Mouse (Mus musculus) kidney, adult 2 months (tissue): ENCODE data around the gene E2f7. TPM values are rescaled to one million over a fixed set of nuclear protein-coding genes. Genes with fewer than 3 reads are reported as not detected.

Experiments
- DNase-seq: peaks from one replicate; pipeline ENCODE4 v3.0.0; 2021
- H3K27ac ChIP-seq: fragments of 200-500 bp; 2 replicates; pipeline ENCODE4 v1.5.1; 2012; ENCODE audit warnings: low read depth, low read length, control low read depth, inconsistent platforms; ENCODE audit not compliant: insufficient read depth
- H3K27me3 ChIP-seq: fragments of 200-500 bp; replicated peaks from 2 replicates; pipeline ENCODE4 v1.6.1; 2012; ENCODE audit warnings: mild to moderate bottlenecking, moderate library complexity, low read length, inconsistent platforms; ENCODE audit not compliant: control insufficient read depth, insufficient read depth
- H3K36me3 ChIP-seq: fragments of 200-500 bp; 2 replicates; pipeline ENCODE4 v1.6.1; 2012; ENCODE audit warnings: mild to moderate bottlenecking, moderate library complexity, low read length, inconsistent platforms; ENCODE audit not compliant: control insufficient read depth, insufficient read depth
- H3K4me1 ChIP-seq: fragments of 200-500 bp; 2 replicates; pipeline ENCODE4 v1.6.1; 2011; ENCODE audit warnings: low read length; ENCODE audit not compliant: control insufficient read depth, insufficient read depth
- H3K4me3 ChIP-seq: fragments of 200-500 bp; 2 replicates; pipeline ENCODE4 v1.5.1; 2011; ENCODE audit warnings: mild to moderate bottlenecking, low read depth, low read length, control low read depth; ENCODE audit not compliant: insufficient read depth
- CTCF ChIP-seq: fragments of 200-500 bp; conservative IDR thresholded peaks from 2 replicates; pipeline ENCODE4 v1.5.1; 2011; ENCODE audit warnings: low read depth, mild to moderate bottlenecking, control low read depth, low read length, moderate library complexity, mixed read lengths; ENCODE audit not compliant: insufficient read depth, insufficient read length
- POLR2A ChIP-seq: fragments of 200-500 bp; IDR thresholded peaks from one replicate; pipeline ENCODE4 v1.6.1; 2011; ENCODE audit warnings: low read depth, low read length, control low read depth
- WGBS: fragments of 180-500 bp; shearing (Covaris S2); methylation state at CpG from one replicate; pipeline ENCODE4 v1.1.7; 2018; 5-methylcytosine and 5-hydroxymethylcytosine counted together
- polyA plus RNA-seq: library from polyadenylated mRNA; depleted of rRNA; stranded (reverse); fragments of >200 nt; gene quantifications from 2 replicates; pipeline ENCODE4 v1.2.3, GENCODE M21; 2012; rRNA removed

The E2f7 gene
- 0.09 and 0.31 TPM in 2 replicates for polyA plus RNA-seq

DNA sequence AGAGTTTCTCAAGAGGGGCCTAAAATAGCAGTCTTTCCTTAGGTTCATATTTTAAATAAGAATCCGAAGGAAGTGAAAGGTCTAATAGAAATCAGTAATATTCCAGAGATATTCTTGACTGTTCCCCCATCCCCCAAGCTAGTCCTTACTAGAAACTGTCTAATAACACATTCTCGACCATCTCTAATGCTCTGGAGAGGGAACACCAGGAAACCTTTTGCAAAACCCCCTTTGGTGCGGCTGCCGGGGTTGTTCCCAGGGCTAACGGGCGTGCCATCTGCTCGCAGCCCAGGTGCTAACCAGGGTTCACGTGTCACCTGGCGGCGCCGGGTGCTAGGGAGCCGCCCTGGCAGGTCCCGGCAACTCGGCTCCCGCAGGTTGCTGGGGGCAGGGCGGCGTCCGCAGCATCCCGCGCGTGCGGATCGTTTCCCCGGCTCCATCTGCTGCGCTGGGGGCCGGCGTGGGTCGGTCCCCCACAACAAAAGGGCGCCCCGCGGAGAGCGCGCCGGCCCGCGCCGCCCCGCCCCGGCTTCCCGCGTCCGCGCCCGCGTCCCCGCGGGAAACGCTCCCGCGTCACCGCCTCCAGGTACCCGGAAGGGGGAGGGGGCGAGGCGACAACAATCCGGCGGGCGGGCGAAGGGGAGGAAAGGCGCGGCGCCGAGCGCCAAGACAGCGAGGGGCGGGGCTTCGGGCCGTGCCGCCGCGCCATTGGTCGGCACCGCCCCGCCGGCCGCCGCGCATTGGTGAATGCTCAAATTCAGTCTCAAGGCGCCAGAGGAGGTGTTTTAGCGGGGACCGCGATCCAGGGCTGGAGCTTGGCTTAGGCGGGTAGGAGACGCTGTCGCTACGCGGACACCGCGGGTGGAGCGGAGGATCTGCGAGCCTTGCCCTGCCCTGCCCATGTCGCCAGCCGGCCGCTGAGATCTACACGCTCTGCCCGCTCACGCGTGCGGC is at the start of gene E2f7:
TSS of gene E2f7 (plus strand) at position 754 of the 954 bp plus-strand sequence.
- peak; percentile 94 for DNase-seq
- no peaks in the 10 kb centered on the region for H3K36me3 ChIP-seq
- peak within 1 kb of the TSS; percentile 91 for H3K4me3 ChIP-seq
- H3K27ac ChIP-seq = no peak within 1 kb of the TSS
- 1% methylated on average over 84 of the region's 98 CpGs for WGBS
- TF ChIP-seq POLR2A = no peak
- TF ChIP-seq CTCF = no peak
- no peaks in the 10 kb centered on the region; the same call in 1 of the 2 replicates for H3K27me3 ChIP-seq
- H3K4me1 ChIP-seq = no peaks in the 10 kb centered on the region

- DNase-seq = peak; percentile 60
- no peak overlapping the region for H3K27ac ChIP-seq
- no peaks in the 10 kb centered on the region for H3K4me1 ChIP-seq
- no peak overlapping the region for H3K4me3 ChIP-seq
- TF ChIP-seq POLR2A (no peak), CTCF (no peak)
- no peaks in the 10 kb centered on the region for H3K36me3 ChIP-seq
- WGBS = 46% methylated on average over 1 of the region's 1 CpGs
- no peaks in the 10 kb centered on the region for H3K27me3 ChIP-seq
These were observed 44.0 kb upstream of the E2f7 start for GRCm38 (mm10) chr10:110701276-110701675.

DNA sequence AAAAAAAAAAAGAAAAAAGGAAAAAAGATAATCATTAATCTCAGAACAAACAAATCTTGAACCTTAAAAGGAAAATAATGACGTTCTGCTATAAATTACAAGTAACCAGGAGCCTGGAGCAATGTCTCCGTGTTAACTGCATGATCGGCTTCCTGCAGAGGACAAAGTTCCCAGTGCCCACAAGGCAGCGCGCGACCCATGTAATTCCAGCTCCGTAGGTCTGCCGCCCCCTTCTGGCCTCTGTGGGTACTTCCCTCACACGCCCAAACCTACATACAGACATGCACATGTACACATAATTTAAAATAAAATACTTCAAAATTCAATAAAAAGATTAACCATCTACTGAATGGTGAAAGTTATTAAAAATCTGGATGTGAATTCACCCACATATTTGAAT is 39.6 kb upstream of the E2f7 start:
- H3K36me3 ChIP-seq = no peaks in the 10 kb centered on the region
- 42% methylated on average over 9 of the region's 9 CpGs for WGBS
- TF ChIP-seq POLR2A = no peak
- peak; percentile 59 for TF ChIP-seq CTCF
- H3K27me3 ChIP-seq = no peaks in the 10 kb centered on the region
- H3K4me3 ChIP-seq = no peak overlapping the region
- peak; percentile 59 for DNase-seq
- H3K27ac ChIP-seq = no peak overlapping the region
- H3K4me1 ChIP-seq = peaks cover 14% of the 10 kb centered on the region

DNA sequence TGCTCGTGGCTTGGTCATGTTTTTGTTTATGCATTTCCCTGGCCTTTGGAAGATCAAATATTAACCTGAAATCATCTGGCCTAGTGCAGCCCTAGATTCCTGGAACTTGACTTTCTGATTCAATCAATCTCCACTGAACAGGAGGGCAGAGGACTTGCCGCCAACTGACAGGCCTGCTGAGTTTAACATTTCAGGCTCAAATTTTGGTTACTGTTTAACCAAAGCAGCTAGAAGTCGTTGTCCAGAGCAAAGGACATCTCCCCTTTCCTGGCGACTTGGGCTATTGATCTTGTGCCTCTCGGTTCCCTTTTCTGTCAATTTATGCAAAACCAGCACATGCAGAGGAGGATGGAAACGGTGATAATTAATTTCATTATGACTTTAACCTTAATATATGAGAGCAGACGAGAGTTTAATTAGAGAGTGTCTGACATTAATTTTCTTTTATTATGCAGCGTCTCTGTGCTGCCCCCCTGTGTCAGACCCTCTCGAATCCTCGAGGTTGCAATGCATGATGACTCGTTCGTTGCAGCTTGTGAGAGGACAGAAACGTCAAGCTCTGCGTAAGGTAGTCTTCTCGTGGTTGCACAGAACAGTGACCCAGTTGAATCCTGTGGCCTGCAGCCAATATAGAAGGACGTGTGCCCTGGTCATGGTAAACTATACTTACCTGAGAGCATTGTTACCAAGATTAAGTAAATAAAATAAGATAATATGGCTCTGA is 37.7 kb upstream of the E2f7 start:
- Histone ChIP-seq H3K27me3 (no peaks in the 10 kb centered on the region), H3K36me3 (no peaks in the 10 kb centered on the region), H3K4me1 (peaks cover 14% of the 10 kb centered on the region), H3K4me3 (no peak overlapping the region), H3K27ac (peak overlapping the region; percentile 88)
- 0 out of 2 replicates have a peak, but pooled peaks have one; percentile 25 for TF ChIP-seq CTCF
- TF ChIP-seq POLR2A = no peak
- WGBS = 24% methylated on average over 16 of the region's 16 CpGs
- peak; percentile 92 for DNase-seq

DNA sequence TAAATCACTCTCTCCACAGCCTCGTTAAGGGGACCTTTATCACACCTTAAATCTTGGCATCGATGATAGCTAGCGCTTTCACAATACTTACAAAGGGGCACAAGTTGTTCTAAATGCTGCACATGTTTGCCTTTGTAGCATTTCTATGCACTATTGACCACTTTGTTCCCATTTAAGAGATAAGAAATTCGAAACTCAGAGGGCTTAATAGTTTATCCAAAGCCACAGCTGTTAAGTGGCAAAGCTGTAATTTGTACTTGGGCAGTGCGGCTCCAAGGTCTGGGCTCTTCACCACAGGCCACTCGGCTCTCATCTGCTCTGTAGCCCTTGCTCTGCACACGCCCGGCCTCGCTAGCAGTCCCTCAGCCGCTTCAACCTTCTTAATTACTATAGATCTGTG is 28.4 kb upstream of the E2f7 start:
- 53% methylated on average over 10 of the region's 10 CpGs for WGBS
- no peak for DNase-seq
- Histone ChIP-seq H3K27ac (no peak overlapping the region), H3K27me3 (no peaks in the 10 kb centered on the region), H3K4me1 (no peaks in the 10 kb centered on the region), H3K36me3 (no peaks in the 10 kb centered on the region), H3K4me3 (no peak overlapping the region)
- TF ChIP-seq CTCF (no peak), POLR2A (no peak)

GRCm38 (mm10) chr10:110726431-110726830 is 18.8 kb upstream of the E2f7 start:
- no peak for TF ChIP-seq POLR2A
- no peak for TF ChIP-seq CTCF
- Histone ChIP-seq H3K4me1 (no peaks in the 10 kb centered on the region), H3K36me3 (no peaks in the 10 kb centered on the region), H3K4me3 (no peak overlapping the region), H3K27me3 (no peaks in the 10 kb centered on the region), H3K27ac (no peak overlapping the region)
- DNase-seq = no peak
- WGBS = 76% methylated on average over 15 of the region's 15 CpGs

GRCm38 (mm10) chr10:110727816-110728215 is 17.4 kb upstream of the E2f7 start:
- TF ChIP-seq CTCF (peak; percentile 85), POLR2A (no peak)
- peak; percentile 54 for DNase-seq
- no peaks in the 10 kb centered on the region for H3K4me1 ChIP-seq
- H3K27me3 ChIP-seq = no peaks in the 10 kb centered on the region
- H3K36me3 ChIP-seq = no peaks in the 10 kb centered on the region
- 47% methylated on average over 4 of the region's 4 CpGs for WGBS
- H3K27ac ChIP-seq = no peak overlapping the region
- H3K4me3 ChIP-seq = no peak overlapping the region
